Mouse (Mus musculus) CH12.LX (cell line): Measurements from ENCODE around the gene Snx3. TPM values are rescaled to one million over a fixed set of nuclear protein-coding genes. Genes with fewer than 3 reads are reported as not detected.

Experiments
- DNase-seq: peaks from one replicate; pipeline ENCODE4 v3.0.0-alpha.2; 2013; ENCODE audit errors: extremely low read depth
- H3K27ac ChIP-seq: 2 replicates; pipeline ENCODE4 v1.5.1; 2012; ENCODE audit warnings: low read depth, mild to moderate bottlenecking, control low read depth, moderate library complexity; ENCODE audit not compliant: insufficient read depth
- H3K27me3 ChIP-seq: replicated peaks from 2 replicates; pipeline ENCODE3; 2012; ENCODE audit warnings: inconsistent platforms
- H3K36me3 ChIP-seq, 2 experiments: replicated peaks in 1 of 2; 2 replicates each; pipeline versions ENCODE3 to v1.6.1; 2012; ENCODE audit warnings: inconsistent platforms in 1 of 2, low read length in 1 of 2, mild to moderate bottlenecking in 1 of 2, mixed read lengths in 1 of 2, moderate library complexity in 1 of 2; ENCODE audit not compliant: control insufficient read depth in 1 of 2, insufficient read depth in 1 of 2
- H3K4me1 ChIP-seq, 2 experiments: 2 replicates each; pipeline ENCODE4 v1.6.1; 2012; ENCODE audit warnings: inconsistent platforms in 1 of 2, moderate library complexity in 1 of 2; ENCODE audit not compliant: insufficient read depth in 2 of 2, control insufficient read depth in 1 of 2
- H3K4me2 ChIP-seq: 2 replicates; pipeline ENCODE4 v1.6.1; 2012; ENCODE audit warnings: low read depth, mild to moderate bottlenecking, control low read depth; ENCODE audit not compliant: poor library complexity, insufficient read depth, severe bottlenecking
- H3K4me3 ChIP-seq, 3 experiments: fragments of 150-350 bp in 1 of 3; sonication (generic) in 1 of 3; replicated peaks in 1 of 3; 2 replicates each; pipeline versions ENCODE3 to v1.5.1; 2011 to 2012; ENCODE audit warnings: low read depth in 2 of 3, low read length in 2 of 3, mild to moderate bottlenecking in 2 of 3, moderate library complexity in 2 of 3, control low read depth in 1 of 3, improper control_type of control experiment in 1 of 3, inconsistent platforms in 1 of 3, mixed read lengths in 1 of 3; ENCODE audit not compliant: poor library complexity in 1 of 3
- H3K79me2 ChIP-seq: replicated peaks from 2 replicates; pipeline ENCODE4 v1.6.1; 2012; ENCODE audit warnings: mild to moderate bottlenecking, moderate library complexity; ENCODE audit not compliant: control insufficient read depth, poor library complexity, insufficient read depth, severe bottlenecking; ENCODE audit errors: extremely low read depth
- H3K9ac ChIP-seq: 2 replicates; pipeline ENCODE4 v1.6.1; 2012; ENCODE audit warnings: low read depth, mild to moderate bottlenecking, control low read depth, moderate library complexity; ENCODE audit not compliant: insufficient read depth
- H3K9me3 ChIP-seq: replicated peaks from 2 replicates; pipeline ENCODE3; 2012; ENCODE audit warnings: low read length, inconsistent platforms, mixed read lengths
- CHD1 ChIP-seq: IDR thresholded peaks from 2 replicates; pipeline ENCODE4 v1.6.1; 2012; ENCODE audit warnings: low read depth, low read length, improper control_type of control experiment, inconsistent platforms
- ELF1 ChIP-seq: IDR thresholded peaks from 2 replicates; pipeline ENCODE4 v1.6.1; 2014; ENCODE audit warnings: low read depth, mild to moderate bottlenecking, inconsistent platforms, low read length, improper control_type of control experiment
- EP300 ChIP-seq: IDR thresholded peaks from 2 replicates; pipeline ENCODE4 v1.6.1; 2011; ENCODE audit warnings: low read length, improper control_type of control experiment
- GABPA ChIP-seq: IDR thresholded peaks from 2 replicates; pipeline ENCODE4 v1.6.1; 2012; ENCODE audit warnings: low read depth, low read length, improper control_type of control experiment, inconsistent platforms; ENCODE audit not compliant: insufficient replicate concordance
- IRF4 ChIP-seq: IDR thresholded peaks from 2 replicates; pipeline ENCODE4 v1.6.1; 2014; ENCODE audit warnings: low read depth, mild to moderate bottlenecking, inconsistent platforms, low read length, improper control_type of control experiment
- JUN ChIP-seq: IDR thresholded peaks from 2 replicates; pipeline ENCODE4 v1.6.1; 2011; ENCODE audit warnings: low read depth, mild to moderate bottlenecking, low read length, improper control_type of control experiment, moderate library complexity; ENCODE audit not compliant: insufficient read depth
- MAX ChIP-seq: IDR thresholded peaks from 2 replicates; pipeline ENCODE4 v1.6.1; 2011; ENCODE audit warnings: low read length, improper control_type of control experiment
- MAZ ChIP-seq: IDR thresholded peaks from 2 replicates; pipeline ENCODE4 v1.6.1; 2012; ENCODE audit warnings: low read depth, mild to moderate bottlenecking, inconsistent platforms, low read length, improper control_type of control experiment, moderate library complexity
- MEF2A ChIP-seq: IDR thresholded peaks from 2 replicates; pipeline ENCODE4 v1.6.1; 2014; ENCODE audit warnings: low read depth, mild to moderate bottlenecking, inconsistent platforms, low read length, improper control_type of control experiment, borderline replicate concordance
- MYC ChIP-seq: IDR thresholded peaks from 2 replicates; pipeline ENCODE4 v1.6.1; 2011; ENCODE audit warnings: low read depth, mild to moderate bottlenecking, improper control_type of control experiment, low read length
- NRF1 ChIP-seq: IDR thresholded peaks from 2 replicates; pipeline ENCODE4 v1.6.1; 2014; ENCODE audit warnings: low read depth, mild to moderate bottlenecking, inconsistent platforms, low read length, improper control_type of control experiment, moderate library complexity
- RAD21 ChIP-seq: IDR thresholded peaks from 2 replicates; pipeline ENCODE4 v1.6.1; 2011; ENCODE audit warnings: low read depth, mild to moderate bottlenecking, low read length, improper control_type of control experiment, moderate library complexity
- RCOR1 ChIP-seq: conservative IDR thresholded peaks from 2 replicates; pipeline ENCODE4 v1.6.1; 2012; ENCODE audit warnings: low read depth, mild to moderate bottlenecking, inconsistent platforms, low read length, improper control_type of control experiment
- SIN3A ChIP-seq: IDR thresholded peaks from 2 replicates; pipeline ENCODE4 v1.6.1; 2012; ENCODE audit warnings: low read length, improper control_type of control experiment, inconsistent platforms
- SMC3 ChIP-seq: IDR thresholded peaks from 2 replicates; pipeline ENCODE4 v1.6.1; 2011; ENCODE audit warnings: low read depth, low read length, improper control_type of control experiment
- TBP ChIP-seq: conservative IDR thresholded peaks from 2 replicates; pipeline ENCODE4 v1.6.1; 2011; ENCODE audit warnings: low read depth, low read length, improper control_type of control experiment
- TCF12 ChIP-seq: IDR thresholded peaks from 2 replicates; pipeline ENCODE4 v1.6.1; 2014; ENCODE audit warnings: low read depth, mild to moderate bottlenecking, inconsistent platforms, low read length, improper control_type of control experiment
- USF1 ChIP-seq: IDR thresholded peaks from 2 replicates; pipeline ENCODE4 v1.6.1; 2014; ENCODE audit warnings: low read depth, mild to moderate bottlenecking, inconsistent platforms, low read length, improper control_type of control experiment
- USF2 ChIP-seq: conservative IDR thresholded peaks from 2 replicates; pipeline ENCODE4 v1.6.1; 2011; ENCODE audit warnings: low read depth, low read length, improper control_type of control experiment
- ZC3H11A ChIP-seq: IDR thresholded peaks from 2 replicates; pipeline ENCODE4 v1.6.1; 2012; ENCODE audit warnings: low read depth, mild to moderate bottlenecking, inconsistent platforms, low read length, improper control_type of control experiment
- dilution Hi-C: fragments of 300-500 bp; cut with MboI; formaldehyde crosslinking; loops from 2 replicates; pipeline ENCODE4 v1.14.3; 2020; ENCODE audit warnings: low sequenced_read_pairs; ENCODE audit not compliant: extremely low pct_unique_long_range_greater_than_20kb, extremely low pct_ligation_motif_present
- in situ Hi-C: fragments of 300-500 bp; cut with MboI; formaldehyde crosslinking; loops from 3 replicates; pipeline ENCODE4 v1.14.3; 2019; ENCODE audit warnings: low sequenced_read_pairs, low pct_ligation_motif_present, low pct_unique_long_range_greater_than_20kb, mixed read lengths
- polyA plus RNA-seq: library from polyadenylated mRNA; unstranded; fragments of >175 nt; gene quantifications from 2 replicates; pipeline ENCODE4 v1.2.1, GENCODE M21; 2012; ENCODE audit warnings: low read depth; ENCODE audit not compliant: insufficient read length
- total RNA-seq, 2 experiments: library from RNA; depleted of rRNA; stranded (reverse); fragments of 300-350 nt in 1 of 2; fragments of >200 nt in 1 of 2; gene quantifications; 2 replicates each; pipeline ENCODE4 v1.2.3; 2012 to 2014

Snx3 gene
- total and polyA plus RNA-seq, 3 experiments, result 65.5 to 187 (median 115) TPM

GRCm38 (mm10) chr10:42545707-42546503 is 44.1 kb downstream of the Snx3 start:
- dilution Hi-C loops, result no loop called here
- in situ Hi-C loops, result no loop called here
- no peak overlapping the region for H3K27ac ChIP-seq

GRCm38 (mm10) chr10:42546507-42546906 is 44.7 kb downstream of the Snx3 start:
- Histone ChIP-seq H3K36me3 (no peaks in the 10 kb centered on the region), H3K4me3 (no peak overlapping the region), H3K4me2 (no peak overlapping the region), H3K9me3 (no peaks in the 10 kb centered on the region), H3K27ac (no peak overlapping the region), H3K4me1 (no peaks in the 10 kb centered on the region), H3K9ac (no peak overlapping the region), H3K79me2 (no peaks in the 10 kb centered on the region), H3K27me3 (no peaks in the 10 kb centered on the region)
- no peak for DNase-seq
- in situ Hi-C loops (no loop called here), dilution Hi-C loops (no loop called here)
- TF ChIP-seq MYC, result no peak
- TF ChIP-seq ZC3H11A, result no peak
- TF ChIP-seq SIN3A, result no peak
- no peak for TF ChIP-seq JUN
- no peak for TF ChIP-seq SMC3
- TF ChIP-seq RCOR1, result no peak
- no peak for TF ChIP-seq MAX
- no peak for TF ChIP-seq USF1
- TF ChIP-seq TCF12, result no peak
- TF ChIP-seq EP300, result no peak
- no peak for TF ChIP-seq USF2
- no peak for TF ChIP-seq ELF1
- no peak for TF ChIP-seq IRF4
- no peak for TF ChIP-seq MEF2A
- TF ChIP-seq MAZ, result no peak
- no peak for TF ChIP-seq CHD1
- TF ChIP-seq GABPA, result no peak
- no peak for TF ChIP-seq RAD21

More at GRCm38 (mm10) chr10:42545707-42546503, 44.1 kb downstream of the Snx3 start:
- Histone ChIP-seq H3K9me3 (no peaks in the 10 kb centered on the region), H3K27me3 (no peaks in the 10 kb centered on the region), H3K36me3 (no peaks in the 10 kb centered on the region), H3K4me2 (no peak overlapping the region), H3K79me2 (no peaks in the 10 kb centered on the region)
- no peak for TF ChIP-seq TBP
- no peak for TF ChIP-seq MAZ
- no peak for TF ChIP-seq NRF1
- TF ChIP-seq, all 38 proteins: peak for 0
- no peak for DNase-seq
- H3K9ac ChIP-seq, result no peak overlapping the region
- no peak overlapping the region for H3K4me3 ChIP-seq
- H3K4me1 ChIP-seq, result no peaks in the 10 kb centered on the region
